Mouse (Mus musculus): ENCODE data around the gene Lyz2. TPM values are rescaled to one million over a fixed set of nuclear protein-coding genes. Genes with fewer than 3 reads are reported as not detected.
A peak's percentile ranks its signal among the peaks of the same experiment; 100 is the strongest.
"Not testable (repeated sequence)": the region's sequence is repeated elsewhere in the genome, so short reads cannot be mapped to it uniquely, and the experiment has no call there.

Gene Lyz2
- total and polyA plus RNA-seq, 2 experiments from 2014 or later, result 10.2 to 25.6 TPM

DNA sequence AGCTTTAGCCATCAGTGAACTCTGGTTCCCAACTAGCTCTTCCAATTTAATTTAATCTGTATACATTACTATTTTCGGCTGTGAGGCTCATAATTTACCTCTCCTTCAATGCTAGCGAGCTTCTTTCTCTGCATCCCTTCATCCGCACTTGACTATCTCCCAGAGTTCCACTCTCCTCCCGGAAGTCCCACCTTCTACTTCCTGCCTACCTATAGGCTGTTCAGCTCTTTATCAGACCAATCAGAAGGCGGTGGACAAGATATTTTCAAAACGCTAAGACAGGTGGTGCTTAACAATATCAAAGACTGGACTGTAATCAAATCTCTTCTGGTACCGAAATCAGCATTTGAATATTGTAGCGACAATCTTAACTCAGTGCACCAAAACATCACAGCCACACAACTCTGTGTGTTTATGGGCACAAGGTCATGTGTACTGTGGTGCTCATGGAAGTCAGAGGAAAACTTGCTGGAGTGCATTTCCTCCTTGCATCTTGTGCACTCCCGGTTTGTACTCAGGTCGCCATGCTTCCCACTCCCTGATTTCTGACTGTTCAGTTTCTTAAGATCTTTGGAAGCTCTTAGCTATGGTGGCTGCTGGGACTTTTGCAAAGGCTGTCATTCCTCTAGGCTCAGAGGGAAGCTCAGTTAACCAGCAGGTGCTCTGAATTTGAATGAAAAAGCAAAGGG lies 6.3 kb downstream of the Lyz2 start:
- ATAC-seq (no peak), DNase-seq (no peak)
- no peaks in the 10 kb centered on the region for H3K9me3 ChIP-seq (ENCODE audit: low read length)
- H3K4me3 ChIP-seq (ENCODE audit: low read depth, low read length), result no peak overlapping the region
- no peak for TF ChIP-seq CTCF (IDR thresholded peaks at IDR 0.05; ENCODE audit: low read depth)
- H3K9ac ChIP-seq, result no peak overlapping the region
- no peaks in the 10 kb centered on the region for H3K27me3 ChIP-seq (ENCODE audit: insufficient read depth, low read length)
- no peak overlapping the region for H3K4me2 ChIP-seq (ENCODE audit: low read depth)
- H3K4me1 ChIP-seq (ENCODE audit: insufficient read depth), result no peaks in the 10 kb centered on the region
- WGBS, result 84% methylated on average over 10 of the region's 10 CpGs
- no peaks in the 10 kb centered on the region for H3K36me3 ChIP-seq (ENCODE audit: insufficient read depth)
- no peak overlapping the region for H3K27ac ChIP-seq (ENCODE audit: low read depth, low read length)

DNA sequence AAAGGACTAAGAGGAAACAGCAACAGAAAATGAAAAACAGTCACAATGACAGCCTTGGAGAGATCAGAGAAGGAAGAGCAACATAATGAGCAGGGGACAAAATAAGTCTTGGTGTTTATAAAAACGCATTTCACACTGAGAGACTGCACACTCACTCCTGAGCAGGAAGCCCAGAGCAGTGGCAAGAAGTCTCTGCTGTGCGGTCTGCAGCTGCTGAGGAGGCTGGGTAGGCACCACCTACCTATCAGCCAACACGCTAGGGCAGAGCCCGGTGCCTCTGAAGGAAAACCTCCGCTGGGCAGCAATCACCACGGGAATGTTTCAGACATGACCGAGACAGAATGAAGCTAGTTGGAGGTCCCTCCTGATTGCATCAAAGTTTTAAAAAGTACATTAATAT lies 7.5 kb downstream of the Lyz2 start:
- H3K9me3 ChIP-seq (ENCODE audit: low read length); ATAC-seq; H3K4me3 ChIP-seq (ENCODE audit: low read depth, low read length); H3K4me2 ChIP-seq (ENCODE audit: low read depth); H3K9ac ChIP-seq; H3K27me3 ChIP-seq (ENCODE audit: insufficient read depth, low read length); H3K36me3 ChIP-seq (ENCODE audit: insufficient read depth); H3K4me1 ChIP-seq (ENCODE audit: insufficient read depth); H3K27ac ChIP-seq (ENCODE audit: low read depth, low read length); DNase-seq: not testable (repeated sequence)
- 91% methylated on average over 3 of the region's 7 CpGs for WGBS

DNA sequence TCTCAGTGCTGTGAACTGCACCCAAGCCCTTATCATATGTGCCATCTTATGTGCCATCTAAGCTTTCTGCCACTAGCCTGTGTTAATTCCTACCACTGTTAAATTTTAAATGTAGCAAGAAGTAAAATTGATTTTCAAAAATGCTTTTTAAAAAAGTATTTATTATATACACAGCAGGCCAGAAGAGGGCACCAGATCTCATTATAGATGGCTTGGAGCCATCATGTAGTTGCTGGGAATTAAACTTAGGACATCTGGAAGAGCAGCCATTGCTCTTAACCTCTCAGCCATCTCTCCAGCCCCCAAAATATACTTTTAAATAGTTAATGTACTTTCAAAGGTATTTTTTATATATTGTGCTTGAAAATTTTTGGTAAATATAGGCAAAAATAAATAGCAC lies 10.1 kb downstream of the Lyz2 start:
- no peaks in the 10 kb centered on the region for H3K9me3 ChIP-seq (ENCODE audit: low read length)
- TF ChIP-seq CTCF (IDR thresholded peaks at IDR 0.05; ENCODE audit: low read depth), result peak; percentile 19; the same call in 1 of the 2 replicates
- no peak for DNase-seq

DNA sequence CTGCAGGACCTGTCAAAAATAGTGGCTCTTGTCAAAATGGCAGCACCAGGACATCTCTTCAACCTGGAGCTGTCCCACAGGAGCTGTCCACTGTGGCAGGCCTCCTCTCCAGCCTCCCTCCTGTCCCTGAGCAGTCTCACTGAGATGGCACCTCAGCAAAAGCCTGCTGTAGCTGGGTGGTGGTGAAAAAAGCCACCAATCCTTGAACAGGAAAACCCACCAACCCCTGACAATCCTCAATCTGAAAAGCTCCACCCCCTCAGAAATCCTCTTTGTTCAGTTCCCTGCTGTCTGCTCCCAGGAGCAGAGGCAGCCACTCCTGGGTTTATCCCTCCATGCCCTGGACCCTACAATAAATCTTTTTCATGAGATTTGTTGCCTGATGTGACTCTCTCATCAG lies 22.3 kb downstream of the Lyz2 start:
- H3K27ac ChIP-seq (ENCODE audit: low read depth, low read length), result no peak overlapping the region
- DNase-seq, result no peak
- no peak for TF ChIP-seq CTCF (IDR thresholded peaks at IDR 0.05; ENCODE audit: low read depth)

More for the DNA sequence above, 10.1 kb downstream of the Lyz2 start:
- H3K27ac ChIP-seq (ENCODE audit: low read depth, low read length), result no peak overlapping the region
- no peak for ATAC-seq
- no peak overlapping the region for H3K4me2 ChIP-seq (ENCODE audit: low read depth)
- no peaks in the 10 kb centered on the region for H3K36me3 ChIP-seq (ENCODE audit: insufficient read depth)
- no peak overlapping the region for H3K4me3 ChIP-seq (ENCODE audit: low read depth, low read length)
- H3K4me1 ChIP-seq (ENCODE audit: insufficient read depth), result no peaks in the 10 kb centered on the region
- no peaks in the 10 kb centered on the region for H3K27me3 ChIP-seq (ENCODE audit: insufficient read depth, low read length)
- H3K9ac ChIP-seq, result no peak overlapping the region

DNA sequence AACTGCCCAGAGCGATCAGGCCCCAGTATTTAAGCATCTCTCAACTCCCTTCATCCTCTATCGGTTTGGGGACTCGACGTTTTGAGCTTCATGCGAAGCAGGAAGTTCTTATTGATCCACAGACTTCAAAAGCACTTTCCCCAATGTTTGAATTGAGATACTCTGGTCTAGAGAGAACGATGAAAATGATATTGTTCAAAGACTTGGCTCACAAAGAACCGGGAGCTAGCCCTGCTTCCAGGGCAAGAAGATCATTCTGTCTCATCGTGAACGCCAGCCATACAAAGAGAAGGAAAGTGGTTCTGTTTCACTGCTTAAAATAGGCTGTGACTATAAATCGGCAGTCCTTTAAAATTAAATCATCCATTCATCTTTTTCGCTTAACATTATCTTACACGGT lies 43.5 kb downstream of the Lyz2 start, which contains the start of gene 9530003J23Rik:
Gene 9530003J23Rik (minus strand): TSS at position 101 of the 400 bp plus-strand sequence.
- Histone ChIP-seq H3K27me3 (ENCODE audit: insufficient read depth, low read length) (no peaks in the 10 kb centered on the region), H3K9ac (no peak within 1 kb of the TSS), H3K4me2 (ENCODE audit: low read depth) (no peak within 1 kb of the TSS), H3K36me3 (ENCODE audit: insufficient read depth) (no peaks in the 10 kb centered on the region), H3K4me3 (ENCODE audit: low read depth, low read length) (no peak within 1 kb of the TSS), H3K4me1 (ENCODE audit: insufficient read depth) (no peaks in the 10 kb centered on the region), H3K9me3 (ENCODE audit: low read length) (no peaks in the 10 kb centered on the region), H3K27ac (ENCODE audit: low read depth, low read length) (no peak within 1 kb of the TSS)
- no peak for ATAC-seq
- no peak for TF ChIP-seq CTCF (IDR thresholded peaks at IDR 0.05; ENCODE audit: low read depth)
- DNase-seq, result no peak
- 89% methylated on average over 12 of the region's 12 CpGs for WGBS

More for the DNA sequence above, 22.3 kb downstream of the Lyz2 start:
- Histone ChIP-seq H3K9me3 (ENCODE audit: low read length) (no peaks in the 10 kb centered on the region), H3K27me3 (ENCODE audit: insufficient read depth, low read length) (no peaks in the 10 kb centered on the region), H3K4me3 (ENCODE audit: low read depth, low read length) (no peak overlapping the region), H3K9ac (no peak overlapping the region), H3K4me1 (ENCODE audit: insufficient read depth) (no peaks in the 10 kb centered on the region), H3K4me2 (ENCODE audit: low read depth) (no peak overlapping the region), H3K36me3 (ENCODE audit: insufficient read depth) (no peaks in the 10 kb centered on the region)
- ATAC-seq, result peak; percentile 58; the same call in 1 of the 2 replicates

DNA sequence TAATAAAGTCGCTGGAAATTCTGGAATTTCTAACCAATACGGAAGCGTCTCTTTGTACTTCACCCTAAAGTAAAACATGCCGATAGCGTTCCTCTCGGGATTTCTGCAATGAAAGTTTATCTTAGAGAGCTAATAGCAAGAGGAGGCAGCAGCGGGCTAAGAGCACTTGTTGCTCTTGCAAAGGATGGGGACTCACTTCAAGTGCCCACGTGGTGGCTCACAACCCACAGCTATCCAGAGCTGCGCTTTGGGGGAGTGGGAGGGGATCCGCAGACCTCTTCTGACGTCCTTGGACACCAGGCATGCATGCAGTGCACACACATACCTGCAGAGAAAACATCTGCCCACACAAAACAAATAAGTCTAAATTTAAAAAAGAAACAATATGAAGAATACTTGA lies 46.3 kb downstream of the Lyz2 start:
- ATAC-seq, result no peak
- Histone ChIP-seq H3K27ac (ENCODE audit: low read depth, low read length) (no peak overlapping the region), H3K9me3 (ENCODE audit: low read length) (no peaks in the 10 kb centered on the region), H3K27me3 (ENCODE audit: insufficient read depth, low read length) (no peaks in the 10 kb centered on the region), H3K4me3 (ENCODE audit: low read depth, low read length) (no peak overlapping the region), H3K4me1 (ENCODE audit: insufficient read depth) (no peaks in the 10 kb centered on the region), H3K4me2 (ENCODE audit: low read depth) (no peak overlapping the region), H3K36me3 (ENCODE audit: insufficient read depth) (no peaks in the 10 kb centered on the region), H3K9ac (no peak overlapping the region)
- DNase-seq, result no peak
- no peak for TF ChIP-seq CTCF (IDR thresholded peaks at IDR 0.05; ENCODE audit: low read depth)
- 62% methylated on average over 11 of the region's 11 CpGs for WGBS

DNA sequence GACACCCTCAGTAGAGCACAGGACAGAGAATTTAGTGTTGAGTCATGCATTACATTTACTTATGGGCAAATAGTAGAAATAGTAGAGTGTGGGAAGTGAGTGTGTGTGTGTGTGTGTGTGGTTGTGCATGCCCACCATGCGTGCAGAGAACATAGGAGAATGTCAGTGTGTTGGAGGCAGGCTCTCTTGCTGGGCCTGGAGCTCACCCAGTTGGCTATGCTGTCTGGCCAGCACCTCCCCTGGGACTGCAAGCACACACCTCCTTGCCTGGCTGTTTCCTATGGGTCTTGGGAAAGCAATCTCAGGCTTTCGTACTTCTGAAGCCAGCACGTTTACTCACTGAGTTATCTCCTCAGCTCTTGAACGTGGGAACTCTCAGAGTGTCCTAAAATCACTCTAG lies 47.3 kb downstream of the Lyz2 start:
- no peak for ATAC-seq
- H3K4me2 ChIP-seq (ENCODE audit: low read depth), result no peak overlapping the region
- DNase-seq, result no peak
- H3K27ac ChIP-seq (ENCODE audit: low read depth, low read length), result no peak overlapping the region
- no peak for TF ChIP-seq CTCF (IDR thresholded peaks at IDR 0.05; ENCODE audit: low read depth)
- H3K9ac ChIP-seq, result no peak overlapping the region
- WGBS, result 65% methylated on average over 4 of the region's 4 CpGs
- no peaks in the 10 kb centered on the region for H3K9me3 ChIP-seq (ENCODE audit: low read length)
- no peaks in the 10 kb centered on the region for H3K27me3 ChIP-seq (ENCODE audit: insufficient read depth, low read length)
- no peak overlapping the region for H3K4me3 ChIP-seq (ENCODE audit: low read depth, low read length)
- no peaks in the 10 kb centered on the region for H3K36me3 ChIP-seq (ENCODE audit: insufficient read depth)
- H3K4me1 ChIP-seq (ENCODE audit: insufficient read depth), result no peaks in the 10 kb centered on the region

Measured in forebrain, postnatal 0 days (tissue).